ENCODE assay signal across 8 mouse cellular contexts in genomic region chr1:63730240-63730771, GRCm38 (mm10). TPM values are rescaled to one million over a fixed set of nuclear protein-coding genes. Genes with fewer than 3 reads are reported as not detected.
DNase-seq lines count a peak whose midpoint lies in the region; ATAC-seq and TF ChIP-seq lines count a peak whose summit lies in the region.

Mdh1b (minus strand) TSS chr1:63730318.
Fastkd2 (plus strand) TSS chr1:63730614.

- 0 out of 2 replicates have a peak, but pooled peaks cover 2% of the 10 kb centered on the region for H3K27me3 ChIP-seq in E14TG2a.4 (ENCODE audit: insufficient read depth, low read length)
- H3K27me3 ChIP-seq in forebrain, embryonic 14.5 days (replicated peaks; ENCODE audit: control insufficient read depth, insufficient read depth, low read length) = no peaks in the 10 kb centered on the region
- peaks cover 4% of the 10 kb centered on the region; the same call in 1 of the 2 replicates for H3K27me3 ChIP-seq in neural tube, embryonic 15.5 days (replicated peaks)

- intact Hi-C loops in heart, postnatal 14 days (cut with DNase I) = no loop called here

- H3K9me3 ChIP-seq in E14TG2a.4 (ENCODE audit: low read length) = no peaks in the 10 kb centered on the region
- no peaks in the 10 kb centered on the region for H3K9me3 ChIP-seq in forebrain, embryonic 14.5 days (replicated peaks; ENCODE audit: control insufficient read depth, low read length)
- no peaks in the 10 kb centered on the region for H3K9me3 ChIP-seq in neural tube, embryonic 15.5 days (replicated peaks)

- H3K4me2 ChIP-seq in forebrain, embryonic 14.5 days (ENCODE audit: low read length) = peak within 1 kb of the TSS; percentile 61
- peak within 1 kb of the TSS; percentile 68 for H3K4me2 ChIP-seq in neural tube, embryonic 15.5 days

- no peak for TF ChIP-seq CTCF in E14TG2a.4 (conservative IDR thresholded peaks at IDR 0.05; ENCODE audit: low read length)

- peak within 1 kb of the TSS; percentile 94 for H3K4me3 ChIP-seq in E14TG2a.4 (replicated peaks; ENCODE audit: low read length)
- peak within 1 kb of the TSS; percentile 61 for H3K4me3 ChIP-seq in forebrain, embryonic 14.5 days (ENCODE audit: low read depth, low read length)
- peak within 1 kb of the TSS; percentile 72 for H3K4me3 ChIP-seq in neural tube, embryonic 15.5 days (replicated peaks)

- peak within 1 kb of the TSS; percentile 70 for H3K9ac ChIP-seq in forebrain, embryonic 14.5 days (ENCODE audit: low read length)
- peak within 1 kb of the TSS; percentile 77 for H3K9ac ChIP-seq in neural tube, embryonic 15.5 days (replicated peaks)

- H3K4me1 ChIP-seq in E14TG2a.4 (replicated peaks; ENCODE audit: low read depth, low read length) = peaks cover 24% of the 10 kb centered on the region
- peaks cover 4% of the 10 kb centered on the region; the same call in 1 of the 2 replicates for H3K4me1 ChIP-seq in forebrain, embryonic 14.5 days (ENCODE audit: control insufficient read depth, insufficient read depth, low read length)
- H3K4me1 ChIP-seq in neural tube, embryonic 15.5 days = peaks cover 26% of the 10 kb centered on the region

- peak; percentile 98 for ATAC-seq in forebrain, embryonic 14.5 days
- peak; percentile 97 for ATAC-seq in neural tube, embryonic 15.5 days (ENCODE audit: low FRiP score)

- WGBS in forebrain, embryonic 14.5 days = under 1% methylated on average over 31 of the region's 31 CpGs
- WGBS in neural tube, embryonic 15.5 days = under 1% methylated on average over 31 of the region's 31 CpGs

- no peak within 1 kb of the TSS for H3K27ac ChIP-seq in forebrain, embryonic 14.5 days (ENCODE audit: low read depth, low read length)
- no peak within 1 kb of the TSS for H3K27ac ChIP-seq in neural tube, embryonic 15.5 days (replicated peaks)

- H3K36me3 ChIP-seq in E14TG2a.4 (ENCODE audit: insufficient read depth, low read length) = peaks cover 26% of the 10 kb centered on the region
- no peaks in the 10 kb centered on the region for H3K36me3 ChIP-seq in forebrain, embryonic 14.5 days (ENCODE audit: control insufficient read depth, insufficient read depth, low read length)
- no peaks in the 10 kb centered on the region for H3K36me3 ChIP-seq in neural tube, embryonic 15.5 days

- peak; percentile 83 for DNase-seq in cerebellum, adult 11 months
- peak; percentile 98 for DNase-seq in forebrain, embryonic 14.5 days (ENCODE audit: low spot score)
- DNase-seq in heart, postnatal 14 days = peak; percentile 80 to 92
- DNase-seq in layer of hippocampus, adult 11-12 months (ENCODE audit: low spot score) = peak; percentile 93
- DNase-seq in lung, adult 18-20 months = peak; percentile 88 to 92
- peak; percentile 92 for DNase-seq in testis, postnatal 14 days (ENCODE audit: low spot score)

RNA-seq across cellular contexts. Expression of gene Mdh1b, which starts in this region (rescaled TPM):
- polyA plus RNA-seq in forebrain, embryonic 14.5 days (2014; fragmentation: Nextera tagmentation; extraction: Ambion mirVana) = 0.29 and 0.53 TPM in 2 replicates
- not detected for total RNA-seq in heart, postnatal 14 days (2021)
- 0.20 and 0.42 TPM in 2 replicates for polyA plus RNA-seq in neural tube, embryonic 15.5 days (2015; fragmentation: Nextera tagmentation; extraction: Ambion mirVana)

RNA-seq across cellular contexts. Expression of gene Fastkd2, which starts in this region (rescaled TPM):
- polyA plus RNA-seq in forebrain, embryonic 14.5 days (2014; fragmentation: Nextera tagmentation; extraction: Ambion mirVana) = 56.2 and 59.4 TPM in 2 replicates
- 10 to 100 TPM; 25.4 to 27.3 TPM for total RNA-seq in heart, postnatal 14 days (2021)
- polyA plus RNA-seq in neural tube, embryonic 15.5 days (2015; fragmentation: Nextera tagmentation; extraction: Ambion mirVana) = 28.6 and 37.4 TPM in 2 replicates
